Mouse (Mus musculus): ENCODE data around the gene Bcap29. TPM values are rescaled to one million over a fixed set of nuclear protein-coding genes. Genes with fewer than 3 reads are reported as not detected.

Gene Bcap29
- 33.1 and 33.2 TPM in 2 replicates for polyA plus RNA-seq (2011; ENCODE audit: insufficient read depth, insufficient read length, low read depth, missing spikeins)

DNA sequence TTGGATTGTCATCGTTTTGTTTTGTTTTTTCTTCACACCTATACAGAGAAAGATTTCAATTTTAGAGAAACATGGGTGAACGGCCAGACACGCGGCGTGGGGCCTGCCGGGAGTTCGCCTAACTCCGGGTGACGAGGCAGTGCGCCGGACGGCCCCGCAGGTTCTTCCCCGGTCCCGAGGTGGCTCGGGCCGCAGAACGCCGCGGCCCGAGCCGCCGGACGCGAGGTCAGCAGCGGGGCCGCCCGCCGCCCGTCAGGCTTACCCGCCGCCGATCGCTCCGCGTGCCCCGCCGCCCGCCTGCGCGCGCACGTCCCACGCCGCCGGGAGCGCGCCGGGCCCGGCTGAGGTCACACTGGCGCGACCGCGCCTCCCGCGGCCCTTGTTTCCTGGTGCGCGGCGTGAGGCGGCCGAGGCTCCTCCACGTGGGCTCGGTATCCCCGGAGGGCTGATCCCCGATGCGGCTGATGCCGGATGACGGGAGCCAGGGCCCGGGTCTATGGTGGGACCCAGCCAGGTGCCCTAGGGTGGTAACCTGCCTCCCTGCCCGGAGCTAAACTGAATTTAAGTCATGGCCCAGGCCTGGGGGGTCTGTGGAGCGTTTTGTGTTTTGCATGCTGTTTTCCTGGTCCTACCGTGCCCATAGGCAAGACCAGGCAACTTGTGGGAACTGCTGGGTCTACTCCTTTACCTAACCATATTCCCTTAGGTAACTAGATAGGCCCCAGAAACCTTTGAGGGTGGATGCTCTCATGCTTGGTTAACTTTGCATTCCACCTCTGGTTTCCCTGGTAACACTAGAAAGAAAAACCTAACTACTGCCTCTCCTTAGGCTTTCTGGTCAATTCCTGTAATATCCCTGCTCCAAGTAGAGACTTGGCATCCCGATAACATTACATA lies at the start of gene Bcap29:
Bcap29 (minus strand) TSS at position 316 of the 897 bp plus-strand sequence.
- Histone ChIP-seq H3K4me1 (ENCODE audit: control insufficient read depth, insufficient read depth, low read length) (no peaks in the 10 kb centered on the region), H3K27ac (ENCODE audit: insufficient read depth, low read length) (peak within 1 kb of the TSS; percentile 33; the same call in 1 of the 2 replicates), H3K9me3 (replicated peaks; ENCODE audit: control insufficient read depth, insufficient read depth, low read length, poor library complexity, severe bottlenecking) (no peaks in the 10 kb centered on the region)

DNA sequence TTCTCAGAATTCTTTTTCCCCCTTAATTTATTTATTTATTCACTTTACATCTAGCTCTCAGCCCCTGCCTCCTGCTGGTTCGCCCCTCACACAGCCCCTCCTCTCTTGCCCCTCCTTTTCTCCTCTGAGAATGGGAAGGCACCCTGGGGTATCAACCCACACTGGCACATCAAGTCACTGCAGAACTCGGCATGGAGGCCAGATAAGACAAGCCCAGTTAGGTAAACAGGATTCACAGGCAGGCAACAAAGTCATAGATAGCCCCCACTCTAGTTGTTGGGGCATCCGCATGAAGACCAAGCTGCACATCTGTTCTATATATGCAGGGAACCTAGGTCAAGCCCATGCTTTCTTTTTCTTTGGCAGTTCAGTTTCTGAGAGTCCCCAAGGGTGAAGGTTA lies 32.7 kb upstream of the Bcap29 start:
- peaks cover 3% of the 10 kb centered on the region for H3K36me3 ChIP-seq (ENCODE audit: control insufficient read depth, insufficient read depth, low read length, poor library complexity, severe bottlenecking)
- TF ChIP-seq EP300 (IDR thresholded peaks at IDR 0.05; ENCODE audit: insufficient read depth, low read depth, low read length) (no peak), CTCF (IDR thresholded peaks at IDR 0.05; ENCODE audit: low read depth, low read length) (no peak), POLR2A (IDR thresholded peaks at IDR 0.05; ENCODE audit: insufficient read depth, low read length) (no peak)

More for the DNA sequence above, at the start of gene Bcap29:
- H3K27me3 ChIP-seq (ENCODE audit: control insufficient read depth, insufficient read depth, low read length, poor library complexity, severe bottlenecking) = no peaks in the 10 kb centered on the region
- no peaks in the 10 kb centered on the region for H3K36me3 ChIP-seq (ENCODE audit: control insufficient read depth, insufficient read depth, low read length, poor library complexity, severe bottlenecking)
- peak within 1 kb of the TSS; percentile 98 for H3K9ac ChIP-seq (ENCODE audit: low read depth, poor library complexity, severe bottlenecking)
- TF ChIP-seq POLR2A (IDR thresholded peaks at IDR 0.05; ENCODE audit: insufficient read depth, low read length) (no peak), EP300 (IDR thresholded peaks at IDR 0.05; ENCODE audit: insufficient read depth, low read depth, low read length) (no peak), CTCF (IDR thresholded peaks at IDR 0.05; ENCODE audit: low read depth, low read length) (no peak)
- H3K4me3 ChIP-seq (ENCODE audit: low read depth, low read length) = peak within 1 kb of the TSS; percentile 64

DNA sequence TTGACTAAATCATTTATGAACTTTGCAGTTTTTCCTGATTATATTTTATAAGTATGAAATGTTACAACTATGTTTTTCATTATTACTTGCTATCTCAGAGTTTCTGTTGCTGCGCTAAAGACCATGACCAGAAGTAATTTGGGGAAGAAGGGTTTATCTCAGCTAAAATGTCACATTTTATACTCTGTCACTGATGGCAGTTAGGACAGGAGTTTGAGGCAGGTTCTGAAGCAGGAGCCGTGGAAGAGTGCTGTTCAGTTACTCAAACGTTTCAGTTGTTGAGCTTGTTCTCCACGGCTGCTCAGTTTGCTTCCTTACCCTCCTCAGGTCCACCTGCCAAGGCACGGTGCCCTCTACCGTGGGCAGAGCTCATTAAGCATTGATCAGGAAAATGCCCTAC lies 31.5 kb upstream of the Bcap29 start:
- no peak overlapping the region for H3K27ac ChIP-seq (ENCODE audit: insufficient read depth, low read length)
- H3K36me3 ChIP-seq (ENCODE audit: control insufficient read depth, insufficient read depth, low read length, poor library complexity, severe bottlenecking) = peaks cover 3% of the 10 kb centered on the region
- H3K9me3 ChIP-seq (replicated peaks; ENCODE audit: control insufficient read depth, insufficient read depth, low read length, poor library complexity, severe bottlenecking) = no peaks in the 10 kb centered on the region
- no peak overlapping the region for H3K9ac ChIP-seq (ENCODE audit: low read depth, poor library complexity, severe bottlenecking)
- TF ChIP-seq POLR2A (IDR thresholded peaks at IDR 0.05; ENCODE audit: insufficient read depth, low read length) (no peak), CTCF (IDR thresholded peaks at IDR 0.05; ENCODE audit: low read depth, low read length) (no peak), EP300 (IDR thresholded peaks at IDR 0.05; ENCODE audit: insufficient read depth, low read depth, low read length) (no peak)
- H3K4me3 ChIP-seq (ENCODE audit: low read depth, low read length) = no peak overlapping the region
- no peaks in the 10 kb centered on the region for H3K27me3 ChIP-seq (ENCODE audit: control insufficient read depth, insufficient read depth, low read length, poor library complexity, severe bottlenecking)
- no peaks in the 10 kb centered on the region for H3K4me1 ChIP-seq (ENCODE audit: control insufficient read depth, insufficient read depth, low read length)

More for the DNA sequence above, 32.7 kb upstream of the Bcap29 start:
- Histone ChIP-seq H3K9me3 (replicated peaks; ENCODE audit: control insufficient read depth, insufficient read depth, low read length, poor library complexity, severe bottlenecking) (no peaks in the 10 kb centered on the region), H3K4me3 (ENCODE audit: low read depth, low read length) (no peak overlapping the region), H3K9ac (ENCODE audit: low read depth, poor library complexity, severe bottlenecking) (no peak overlapping the region), H3K27ac (ENCODE audit: insufficient read depth, low read length) (no peak overlapping the region), H3K27me3 (ENCODE audit: control insufficient read depth, insufficient read depth, low read length, poor library complexity, severe bottlenecking) (no peaks in the 10 kb centered on the region), H3K4me1 (ENCODE audit: control insufficient read depth, insufficient read depth, low read length) (no peaks in the 10 kb centered on the region)

DNA sequence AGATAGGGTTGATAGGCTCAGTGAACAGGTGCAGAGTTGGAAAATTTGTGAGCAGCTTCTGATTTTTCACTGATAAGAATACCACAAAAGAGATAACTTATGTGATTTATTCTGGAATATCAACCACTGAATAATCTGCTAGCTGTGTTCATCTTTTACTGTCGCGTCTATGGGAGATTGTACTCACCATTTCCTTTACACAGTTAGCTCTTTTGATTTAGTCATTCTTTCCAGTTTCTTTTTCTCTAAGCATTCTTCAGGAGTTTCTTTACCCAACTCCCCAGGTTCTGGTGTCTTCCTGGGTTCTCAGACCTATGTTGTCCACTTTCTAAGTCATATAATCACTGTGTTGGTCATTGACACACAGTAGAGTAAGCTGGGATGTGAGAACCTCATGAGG lies 22.4 kb upstream of the Bcap29 start:
- H3K36me3 ChIP-seq (ENCODE audit: control insufficient read depth, insufficient read depth, low read length, poor library complexity, severe bottlenecking) = peaks cover 4% of the 10 kb centered on the region; the same call in 1 of the 2 replicates
- H3K4me1 ChIP-seq (ENCODE audit: control insufficient read depth, insufficient read depth, low read length) = no peaks in the 10 kb centered on the region
- H3K27ac ChIP-seq (ENCODE audit: insufficient read depth, low read length) = no peak overlapping the region
- no peaks in the 10 kb centered on the region for H3K9me3 ChIP-seq (replicated peaks; ENCODE audit: control insufficient read depth, insufficient read depth, low read length, poor library complexity, severe bottlenecking)
- H3K27me3 ChIP-seq (ENCODE audit: control insufficient read depth, insufficient read depth, low read length, poor library complexity, severe bottlenecking) = no peaks in the 10 kb centered on the region
- H3K4me3 ChIP-seq (ENCODE audit: low read depth, low read length) = no peak overlapping the region
- H3K9ac ChIP-seq (ENCODE audit: low read depth, poor library complexity, severe bottlenecking) = no peak overlapping the region
- no peak for TF ChIP-seq CTCF (IDR thresholded peaks at IDR 0.05; ENCODE audit: low read depth, low read length)
- TF ChIP-seq EP300 (IDR thresholded peaks at IDR 0.05; ENCODE audit: insufficient read depth, low read depth, low read length) = no peak
- TF ChIP-seq POLR2A (IDR thresholded peaks at IDR 0.05; ENCODE audit: insufficient read depth, low read length) = no peak

DNA sequence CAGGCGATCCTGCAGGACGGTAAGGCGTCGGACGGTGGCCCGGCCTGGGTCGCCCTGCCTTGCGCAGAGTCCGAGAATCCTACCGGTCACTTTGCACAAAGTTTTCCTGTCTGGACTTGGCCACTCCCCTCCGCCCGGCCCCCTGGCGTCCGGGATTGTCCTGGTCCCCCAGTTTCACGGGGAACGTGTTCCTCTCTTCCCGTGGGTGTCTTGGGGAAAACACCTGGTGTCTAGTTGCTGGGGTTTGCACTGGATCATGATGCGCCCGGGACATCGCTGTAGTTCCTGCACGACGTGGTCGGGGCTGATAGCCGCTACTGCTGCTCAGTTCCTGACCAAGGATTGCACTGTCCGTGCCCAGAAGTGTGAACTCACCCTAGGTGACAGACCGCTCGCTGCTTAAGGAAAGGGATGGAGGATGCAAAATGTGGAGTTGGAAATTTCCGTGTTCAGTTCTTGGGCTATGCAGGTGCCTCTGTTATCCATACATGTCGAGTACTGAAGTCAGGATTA lies 20.6 kb upstream of the Bcap29 start:
- Histone ChIP-seq H3K9me3 (replicated peaks; ENCODE audit: control insufficient read depth, insufficient read depth, low read length, poor library complexity, severe bottlenecking) (no peaks in the 10 kb centered on the region), H3K27me3 (ENCODE audit: control insufficient read depth, insufficient read depth, low read length, poor library complexity, severe bottlenecking) (no peaks in the 10 kb centered on the region), H3K9ac (ENCODE audit: low read depth, poor library complexity, severe bottlenecking) (peak overlapping the region; percentile 85), H3K36me3 (ENCODE audit: control insufficient read depth, insufficient read depth, low read length, poor library complexity, severe bottlenecking) (peaks cover 9% of the 10 kb centered on the region; the same call in 1 of the 2 replicates), H3K4me3 (ENCODE audit: low read depth, low read length) (peak overlapping the region; percentile 95), H3K27ac (ENCODE audit: insufficient read depth, low read length) (no peak overlapping the region), H3K4me1 (ENCODE audit: control insufficient read depth, insufficient read depth, low read length) (no peaks in the 10 kb centered on the region)
- TF ChIP-seq POLR2A (IDR thresholded peaks at IDR 0.05; ENCODE audit: insufficient read depth, low read length) (no peak), CTCF (IDR thresholded peaks at IDR 0.05; ENCODE audit: low read depth, low read length) (no peak), EP300 (IDR thresholded peaks at IDR 0.05; ENCODE audit: insufficient read depth, low read depth, low read length) (no peak)

Measured in ES-Bruce4 (cell line).